Mouse (Mus musculus) ES-Bruce4 (cell line): Measurements from ENCODE around the gene Stat1.

ENCODE experiments used
- CTCF ChIP-seq: IDR thresholded peaks from one replicate; pipeline ENCODE4 v1.8.1; 2011; ENCODE audit warnings: low read depth, low read length
- EP300 ChIP-seq: IDR thresholded peaks from 2 replicates; pipeline ENCODE4 v1.6.1; 2011; ENCODE audit warnings: low read depth, low read length; ENCODE audit not compliant: insufficient read depth

DNA sequence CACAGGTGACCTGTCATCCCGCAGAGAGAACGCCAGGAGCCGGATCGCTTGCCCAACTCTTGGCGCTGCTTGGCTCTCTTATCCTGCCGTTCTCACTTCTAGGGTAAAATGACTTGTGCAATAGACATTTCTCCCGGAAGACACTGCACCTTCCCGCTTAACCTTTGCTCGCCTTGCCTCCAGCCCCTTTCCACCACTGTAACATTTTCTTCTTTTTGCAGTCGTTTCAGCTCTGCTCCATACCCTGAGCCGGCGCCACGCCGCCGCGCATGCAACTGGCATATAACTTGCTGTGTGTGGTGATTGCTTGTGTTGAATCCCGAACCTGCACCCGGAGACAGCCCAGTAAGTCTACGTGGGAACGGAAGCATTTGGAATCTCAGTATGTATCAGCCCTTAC is 451 bp downstream of the Stat1 start:
- TF ChIP-seq CTCF (no peak), EP300 (no peak)
